Mouse (Mus musculus) embryo, embryonic 10.5 days (tissue): ENCODE measurements around the gene Crtac1.
A peak's percentile ranks its signal among the peaks of the same experiment; 100 is the strongest.

Experiments
- DNase-seq: peaks from one replicate; pipeline ENCODE4 v3.0.0-alpha.2; 2015; ENCODE audit warnings: low spot score

Crtac1 gene

GRCm38 (mm10) chr19:42328160-42328559 lies 103.4 kb downstream of the Crtac1 start:
- DNase-seq = no peak

- peak; percentile 86 for DNase-seq
Measured at GRCm38 (mm10) chr19:42325894-42326293, 105.7 kb downstream of the Crtac1 start.

GRCm38 (mm10) chr19:42322357-42323090 lies 109.1 kb downstream of the Crtac1 start:
- no peak for DNase-seq

DNA sequence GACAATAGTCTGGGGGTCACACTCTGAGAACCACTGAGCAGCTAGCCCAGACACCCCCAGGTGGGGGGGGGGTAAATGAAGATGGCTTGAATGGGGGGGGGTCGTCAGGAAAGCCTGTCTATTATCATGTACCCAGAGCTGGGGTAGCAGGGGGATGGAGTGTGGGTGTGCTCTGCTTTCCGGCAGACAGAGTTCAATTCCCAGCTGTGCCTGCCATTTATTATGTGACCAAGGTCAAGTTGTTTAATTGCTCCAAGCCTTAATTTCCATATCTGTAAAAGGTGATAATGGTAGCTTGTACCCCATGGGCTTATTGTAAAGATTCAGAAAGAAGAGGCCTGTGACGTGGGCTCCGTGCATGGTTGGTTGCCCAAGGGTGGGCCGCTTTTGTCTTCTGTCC lies 109.6 kb downstream of the Crtac1 start:
- no peak for DNase-seq

DNA sequence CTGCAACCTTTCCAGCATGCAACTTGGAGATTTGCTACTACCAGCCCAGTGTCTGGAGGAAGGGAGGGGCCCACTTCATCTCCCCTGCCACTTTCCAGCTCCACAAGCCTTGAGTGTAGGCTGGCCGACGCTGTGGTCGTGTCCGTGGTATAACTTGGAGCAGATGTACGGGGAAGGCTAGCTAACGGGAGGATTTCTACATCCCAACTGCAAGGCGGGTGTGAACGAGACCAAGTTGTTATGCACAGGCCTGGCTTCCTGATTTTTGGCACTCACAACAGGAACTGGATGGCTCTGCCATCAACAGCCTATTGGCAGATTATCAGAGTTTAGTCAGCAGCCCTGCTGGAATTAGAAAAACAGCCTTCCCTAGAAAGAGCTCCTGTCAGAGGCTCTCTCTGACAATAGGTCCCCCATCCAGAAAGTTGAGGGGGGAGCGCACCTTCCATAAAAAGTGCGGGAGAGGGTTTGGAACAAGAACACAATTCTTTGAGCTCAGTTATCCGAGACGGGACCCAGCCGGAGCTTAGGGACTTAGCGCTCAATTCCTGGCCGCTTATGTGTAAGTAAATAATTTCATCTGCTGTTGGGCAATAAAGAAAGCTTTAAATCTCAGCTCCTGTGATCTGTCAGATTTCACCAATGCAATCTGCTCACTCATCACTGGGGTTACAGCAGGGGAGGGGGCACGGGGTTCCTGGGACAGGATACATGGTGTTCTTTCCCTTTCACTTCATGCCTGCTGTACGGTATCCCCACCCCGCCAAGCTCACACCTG lies 113.7 kb downstream of the Crtac1 start:
- DNase-seq = no peak

GRCm38 (mm10) chr19:42316998-42317397 lies 114.6 kb downstream of the Crtac1 start:
- DNase-seq = no peak

- no peak for DNase-seq
Measured at GRCm38 (mm10) chr19:42316525-42316924, 115.1 kb downstream of the Crtac1 start.

DNA sequence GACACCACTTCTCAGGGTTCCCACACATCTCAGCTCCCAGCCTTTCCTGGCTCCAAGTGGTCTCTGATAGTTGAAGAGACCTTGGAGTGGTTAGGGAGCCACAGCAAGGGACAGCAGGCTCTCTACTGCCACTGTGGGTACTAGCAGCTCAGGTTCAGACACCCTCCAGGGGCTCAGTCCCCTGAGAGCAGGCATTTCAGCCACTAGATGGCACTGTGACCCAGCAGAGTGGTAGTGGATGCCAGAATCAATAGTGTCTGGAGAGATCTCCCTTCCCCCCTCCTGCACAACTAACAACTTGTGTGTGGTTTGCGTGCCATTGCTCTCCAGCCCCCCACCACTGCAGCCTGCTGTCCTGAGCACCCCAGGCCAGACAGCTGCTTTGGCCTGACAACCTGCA lies 115.7 kb downstream of the Crtac1 start:
- DNase-seq = peak; percentile 92

DNA sequence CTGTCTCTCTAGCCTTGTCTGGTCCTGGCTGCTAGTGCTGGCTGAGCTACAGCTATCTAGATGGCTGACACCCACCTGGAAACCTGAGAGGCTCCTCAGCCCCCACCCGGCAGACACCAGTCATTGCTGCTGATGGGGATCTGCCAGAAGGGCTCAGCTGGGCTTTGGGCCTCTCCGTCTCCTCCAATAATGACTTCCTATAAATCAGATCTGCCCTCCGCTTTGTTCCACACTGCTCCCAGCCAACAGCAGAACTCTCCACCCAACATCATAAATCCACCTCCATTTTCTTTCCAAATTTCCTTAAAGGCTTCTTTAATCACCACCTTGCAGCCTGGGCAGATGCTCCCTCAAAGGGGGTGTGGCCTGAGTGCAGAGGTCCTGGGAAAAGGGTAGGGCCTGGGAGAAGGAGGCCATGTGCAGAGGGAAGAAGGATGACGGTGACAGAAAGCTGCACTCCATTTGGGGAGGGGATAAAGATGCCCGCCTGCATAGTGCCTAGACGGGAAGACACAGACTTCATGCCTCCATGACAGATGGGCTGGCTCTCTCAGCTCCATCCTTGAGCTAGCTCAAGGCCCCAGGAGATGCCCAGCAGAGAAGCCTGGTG lies 116.4 kb downstream of the Crtac1 start:
- DNase-seq = no peak

DNA sequence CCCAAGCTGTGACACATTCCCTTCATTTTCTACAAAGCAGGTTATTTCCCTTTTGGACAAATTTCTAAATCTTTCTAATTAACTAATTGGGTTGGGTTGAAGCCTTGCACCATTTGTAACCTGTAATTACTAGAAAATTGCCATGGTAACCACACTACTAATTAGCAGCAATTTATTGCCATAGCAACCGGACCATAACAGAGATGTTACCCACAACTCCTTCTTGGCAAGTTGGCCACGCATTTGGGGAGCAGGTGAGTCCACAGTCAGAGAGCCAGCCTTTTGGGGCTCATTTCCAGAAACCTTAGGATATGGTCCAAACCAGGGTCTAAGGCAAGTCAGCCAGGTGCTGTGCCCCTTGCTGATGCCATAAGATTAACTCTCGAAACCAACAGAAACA lies 119.4 kb downstream of the Crtac1 start:
- no peak for DNase-seq

- no peak for DNase-seq
Measured at GRCm38 (mm10) chr19:42311332-42311731, 120.3 kb downstream of the Crtac1 start.

GRCm38 (mm10) chr19:42308931-42309330 lies 122.7 kb downstream of the Crtac1 start:
- no peak for DNase-seq

DNA sequence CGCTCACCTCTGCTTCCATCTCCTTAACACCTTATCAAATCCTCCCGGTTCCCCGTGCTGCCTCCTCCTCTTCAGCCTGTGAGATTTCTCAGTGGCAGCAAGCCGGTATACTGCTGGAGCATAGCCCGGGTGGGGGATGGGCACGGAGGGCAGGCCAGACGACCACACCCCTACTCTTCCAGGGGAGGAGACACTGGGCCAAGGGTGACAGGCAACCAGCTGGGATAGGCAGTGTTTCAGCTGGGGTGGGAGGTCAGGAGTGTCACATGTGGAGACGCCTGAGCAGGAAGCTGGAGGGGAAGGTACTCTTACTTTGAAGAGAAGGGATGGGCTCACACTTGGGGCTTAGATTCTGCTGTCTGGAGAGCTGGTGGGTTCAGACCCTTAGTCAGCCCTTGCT lies 124.6 kb downstream of the Crtac1 start:
- peak; percentile 59 for DNase-seq

GRCm38 (mm10) chr19:42306202-42306601 lies 125.4 kb downstream of the Crtac1 start:
- no peak for DNase-seq

GRCm38 (mm10) chr19:42305746-42306145 lies 125.8 kb downstream of the Crtac1 start:
- DNase-seq = no peak

- DNase-seq = no peak
Measured at GRCm38 (mm10) chr19:42304506-42304905, 127.1 kb downstream of the Crtac1 start.

DNA sequence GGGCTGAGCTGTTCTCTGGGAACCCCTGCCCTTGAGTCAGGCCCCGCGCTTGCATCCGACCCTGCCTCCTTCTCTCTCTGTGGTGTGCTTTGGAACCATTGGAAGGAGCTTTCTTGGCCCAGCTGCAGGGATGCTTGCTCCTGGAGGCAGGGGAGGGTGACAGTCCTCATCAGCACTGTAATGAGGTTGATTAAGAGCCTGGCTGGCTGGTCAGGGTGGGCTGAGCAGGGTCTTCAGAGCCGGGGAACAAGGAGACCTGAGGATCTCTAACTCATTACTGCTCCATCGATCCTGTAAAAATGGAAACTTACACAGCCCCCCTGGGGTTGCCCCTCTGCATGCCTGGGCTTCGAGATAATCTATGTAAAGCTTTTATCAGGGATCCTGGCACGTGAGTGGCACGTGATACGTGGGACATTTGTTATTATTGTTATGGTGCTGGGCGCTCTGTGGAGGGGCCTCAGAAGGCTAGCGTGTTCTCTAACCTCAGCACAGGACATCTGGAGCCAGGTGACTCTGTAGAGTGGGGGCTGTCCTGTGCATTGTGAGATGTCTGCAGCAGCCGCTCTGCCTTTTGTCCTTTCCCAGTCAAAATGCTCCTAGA lies 128.3 kb downstream of the Crtac1 start:
- DNase-seq = no peak

DNA sequence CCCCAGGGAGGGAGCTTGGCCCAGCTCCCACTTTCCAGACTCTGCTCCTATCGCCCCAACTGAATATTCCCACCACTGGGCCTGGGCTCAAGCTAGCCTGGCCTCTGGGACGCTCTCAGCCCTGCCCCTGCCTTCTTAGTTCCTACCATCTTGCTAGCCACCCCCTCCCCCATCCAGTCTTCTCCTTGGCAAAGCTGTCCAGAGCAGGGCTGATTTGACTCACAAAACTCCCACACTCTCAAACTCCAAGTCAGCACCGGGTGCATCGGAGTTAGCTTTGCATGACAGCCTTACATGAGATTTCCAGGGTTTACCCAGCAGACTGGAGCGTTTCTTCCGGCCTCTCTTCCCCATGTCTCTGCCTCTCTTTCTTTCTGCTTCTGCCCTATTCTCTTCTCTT lies 138.4 kb downstream of the Crtac1 start:
- no peak for DNase-seq

DNA sequence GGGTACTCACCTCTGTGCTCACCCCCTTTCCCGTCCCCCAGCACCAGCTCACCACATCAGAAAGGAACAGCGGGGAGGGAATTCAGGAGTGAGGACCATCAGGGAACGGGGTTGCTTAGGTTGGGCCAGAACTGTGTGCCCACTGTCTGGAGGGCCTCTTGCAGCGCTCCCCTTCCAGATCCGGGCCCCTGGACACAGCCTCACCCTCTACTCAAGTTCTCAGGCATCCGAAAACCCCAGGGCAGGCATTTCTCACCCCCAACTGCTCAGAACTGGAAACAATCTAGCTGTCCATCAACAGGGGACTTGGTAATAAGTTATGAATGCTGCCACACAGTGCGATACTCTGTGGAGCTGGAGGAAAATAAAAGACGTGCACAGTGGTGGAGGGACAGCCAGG lies 139.5 kb downstream of the Crtac1 start:
- DNase-seq = no peak

GRCm38 (mm10) chr19:42290954-42291661 lies 140.5 kb downstream of the Crtac1 start:
- no peak for DNase-seq

DNA sequence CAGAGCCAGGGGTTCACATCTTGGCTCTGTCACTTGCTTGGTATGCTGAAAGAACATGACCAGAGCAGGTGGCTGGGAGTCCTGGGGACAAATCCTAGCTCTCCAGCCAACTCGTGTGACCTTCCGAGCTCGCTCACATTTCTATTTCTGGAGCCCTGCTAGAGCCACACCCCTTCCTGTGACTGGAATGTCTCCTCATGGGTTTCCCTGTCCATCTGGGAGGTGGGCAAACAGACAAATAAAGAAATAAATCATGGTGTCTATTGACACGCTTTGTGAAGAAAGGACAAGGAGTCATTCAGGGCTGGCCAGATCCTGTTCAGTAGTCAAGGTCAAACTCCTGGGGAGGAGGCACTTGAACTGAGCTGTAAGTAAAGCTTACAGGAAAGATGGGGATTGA lies 143.2 kb downstream of the Crtac1 start:
- DNase-seq = no peak

DNA sequence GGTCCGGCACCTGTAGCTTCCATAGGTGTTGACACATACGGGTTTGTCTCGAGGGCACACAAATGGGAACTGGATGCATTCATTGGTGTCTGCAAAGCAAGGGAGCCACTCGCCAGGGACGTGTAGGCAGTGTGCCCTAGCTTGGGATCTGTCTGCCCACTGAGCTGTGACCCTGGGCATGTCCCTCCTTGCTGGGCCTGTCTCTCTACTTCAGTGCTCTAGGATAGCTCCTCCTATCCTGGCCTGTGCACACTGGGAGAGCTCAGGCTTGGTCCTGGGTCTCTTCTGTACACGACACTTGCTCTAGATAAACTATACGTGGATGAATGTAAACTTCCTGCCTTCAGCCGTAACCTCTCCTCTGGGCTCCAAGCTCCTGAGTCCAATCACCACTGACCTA lies 147.4 kb downstream of the Crtac1 start:
- DNase-seq = no peak
